Mouse (Mus musculus) yolk sac, embryonic 10.5 days (tissue): ENCODE results near the gene Phyh.
"Not testable (repeated sequence)": the region's sequence is repeated elsewhere in the genome, so short reads cannot be mapped to it uniquely, and the experiment has no call there.

Source experiments
- DNase-seq: peaks from one replicate; pipeline ENCODE4 v3.0.0-alpha.2; 2017; ENCODE audit warnings: low spot score

Phyh gene

DNA sequence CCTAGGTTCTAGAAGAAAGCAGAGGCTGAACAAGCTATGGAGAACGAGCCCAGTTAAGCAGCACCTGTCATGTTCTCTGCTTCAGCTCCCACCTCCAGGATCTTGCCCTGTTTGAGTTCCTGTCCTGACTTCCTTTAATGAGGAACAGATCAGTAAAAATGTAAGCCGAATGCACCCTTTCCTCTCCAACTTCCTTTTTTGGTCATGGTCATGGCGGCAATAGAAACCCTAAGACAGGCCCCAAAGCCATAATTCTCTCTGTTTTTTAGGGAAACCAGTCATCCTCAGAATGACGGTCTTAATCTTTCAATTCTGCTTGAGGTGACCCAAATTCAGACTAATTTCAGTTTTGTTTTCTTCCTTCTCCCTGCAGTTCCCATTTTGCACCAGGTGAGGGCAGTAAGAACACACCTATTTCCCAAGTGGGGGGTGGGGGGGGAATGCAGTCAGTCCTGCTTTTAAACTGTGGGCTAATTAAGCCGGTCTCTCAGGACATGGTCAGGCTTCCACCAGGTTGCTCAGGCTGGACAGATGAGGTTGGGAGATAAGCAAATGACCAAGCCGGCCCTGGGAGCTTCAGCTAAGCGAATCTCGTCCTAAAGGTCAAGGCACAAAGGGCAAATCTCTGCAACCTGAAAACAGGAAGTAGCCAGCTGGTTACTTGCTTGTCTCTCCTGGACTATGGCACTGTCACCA lies 1.3 kb upstream of the Phyh start:
- peak; percentile 90 for DNase-seq

GRCm38 (mm10) chr2:4921019-4921418 lies 2.2 kb downstream of the Phyh start:
- DNase-seq: no peak

GRCm38 (mm10) chr2:4922476-4923164 lies 3.8 kb downstream of the Phyh start:
- DNase-seq: peak; percentile 85

DNA sequence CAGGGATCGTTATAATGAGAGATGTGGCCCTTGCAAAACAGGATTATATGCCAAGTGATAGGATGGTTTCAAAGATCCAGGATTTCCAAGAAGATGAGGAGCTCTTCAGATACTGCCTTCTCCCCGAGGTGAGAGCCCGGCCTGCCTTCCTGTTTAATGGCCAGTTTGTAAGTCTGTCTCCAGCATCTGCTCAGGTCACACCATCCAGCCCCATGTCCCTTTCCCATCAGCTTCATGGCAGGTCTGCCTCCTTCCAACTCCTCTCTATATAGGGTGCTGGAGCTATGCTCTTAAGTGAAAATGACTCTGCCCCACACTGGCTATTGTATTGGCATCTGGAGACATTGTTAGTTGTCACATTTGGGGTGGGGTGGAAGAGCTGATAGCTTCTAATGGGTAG lies 8.6 kb downstream of the Phyh start:
- DNase-seq: no peak

DNA sequence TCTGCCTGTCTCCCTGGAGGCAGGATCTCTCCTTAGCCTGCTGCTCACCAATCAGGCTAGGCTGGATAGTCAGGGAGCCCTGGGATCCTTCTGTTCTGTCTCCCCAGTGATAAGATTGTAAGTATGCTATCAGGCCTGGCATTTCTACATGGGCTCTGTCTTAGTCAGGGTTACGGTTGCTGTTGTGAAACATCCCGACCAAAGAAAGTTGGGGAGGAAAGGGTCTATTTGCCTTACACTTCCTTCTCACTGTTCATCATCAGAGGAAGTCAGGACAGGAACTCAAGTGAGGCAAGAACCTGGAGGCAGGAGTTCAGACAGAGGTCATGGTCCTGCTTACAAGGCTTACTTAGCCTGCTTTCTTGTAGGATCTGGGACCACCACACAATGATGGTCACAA lies 10.4 kb downstream of the Phyh start:
- no peak for DNase-seq

GRCm38 (mm10) chr2:4934516-4934915 lies 15.7 kb downstream of the Phyh start:
- no peak for DNase-seq

GRCm38 (mm10) chr2:4937931-4938330 lies 19.1 kb downstream of the Phyh start:
- no peak for DNase-seq

DNA sequence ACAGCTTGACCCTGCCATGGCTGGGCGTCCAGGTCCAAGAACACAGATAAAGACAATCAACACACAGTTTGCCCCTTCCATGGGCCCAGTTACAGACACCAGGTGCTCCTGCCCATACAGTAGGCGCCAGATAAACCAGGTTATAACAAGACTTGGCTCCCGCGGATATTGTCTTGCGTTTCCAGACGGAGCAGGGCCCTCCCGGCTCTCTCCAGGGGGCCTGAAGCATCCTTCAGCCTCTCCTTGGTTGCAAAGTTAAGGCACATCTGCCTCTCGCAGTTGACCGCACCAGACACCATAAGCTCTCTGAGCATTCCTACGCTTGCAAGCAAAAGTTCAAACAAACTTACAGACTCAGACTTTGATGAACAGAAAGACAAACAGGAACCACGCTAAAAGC lies 22.0 kb downstream of the Phyh start:
- no peak for DNase-seq

DNA sequence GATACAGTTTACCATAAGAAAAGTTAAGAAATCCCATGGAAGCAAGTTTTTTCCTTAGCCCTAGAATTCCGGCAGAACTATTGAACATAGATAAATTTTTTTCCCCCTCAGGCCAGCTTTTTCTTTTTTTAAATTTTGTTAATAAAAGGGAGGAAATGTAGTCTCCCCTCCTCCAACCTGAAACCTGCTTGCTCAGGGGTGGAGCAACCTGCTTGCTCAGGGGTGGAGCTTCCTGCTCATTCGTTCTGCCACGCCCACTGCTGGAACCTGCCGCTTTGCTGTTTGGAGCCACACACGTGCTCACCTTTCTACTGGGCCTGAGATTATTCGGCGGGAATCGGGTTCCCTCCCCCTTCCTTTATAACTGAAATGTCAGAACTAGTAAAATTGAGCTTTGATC lies 30.9 kb downstream of the Phyh start:
- not testable (repeated sequence) for DNase-seq

- no peak for DNase-seq
These were observed 32.2 kb downstream of the Phyh start for GRCm38 (mm10) chr2:4950986-4951385.

DNA sequence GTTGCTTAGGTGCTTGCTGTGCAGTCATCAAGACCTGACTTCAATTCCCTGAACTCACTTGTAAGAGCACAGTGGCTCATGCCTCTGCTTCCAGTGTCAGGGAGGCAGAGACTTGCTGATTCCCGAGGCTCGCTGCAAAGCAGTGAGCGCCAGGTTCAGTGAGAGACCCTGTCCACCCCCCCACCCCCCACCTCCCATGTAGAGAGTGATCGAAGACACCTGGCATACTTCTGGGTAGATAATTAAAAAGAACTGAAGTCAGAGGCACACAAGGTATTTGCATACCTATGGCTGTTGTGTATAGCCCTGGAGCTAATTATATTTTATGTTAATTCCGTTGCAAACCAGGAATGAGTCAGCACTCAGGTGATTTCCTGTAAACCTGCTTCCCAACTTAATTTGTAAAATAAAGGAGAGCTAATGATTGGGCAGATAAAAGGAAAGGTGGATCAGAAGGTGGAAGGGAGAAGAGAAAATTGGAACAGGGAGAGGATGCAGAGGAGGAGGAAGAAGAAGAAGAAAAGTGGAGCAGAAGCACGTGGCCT lies 35.5 kb downstream of the Phyh start:
- no peak for DNase-seq

GRCm38 (mm10) chr2:4958039-4958438 lies 39.2 kb downstream of the Phyh start:
- DNase-seq: no peak

- no peak for DNase-seq
These were observed 49.0 kb downstream of the Phyh start for GRCm38 (mm10) chr2:4967806-4968205.

DNA sequence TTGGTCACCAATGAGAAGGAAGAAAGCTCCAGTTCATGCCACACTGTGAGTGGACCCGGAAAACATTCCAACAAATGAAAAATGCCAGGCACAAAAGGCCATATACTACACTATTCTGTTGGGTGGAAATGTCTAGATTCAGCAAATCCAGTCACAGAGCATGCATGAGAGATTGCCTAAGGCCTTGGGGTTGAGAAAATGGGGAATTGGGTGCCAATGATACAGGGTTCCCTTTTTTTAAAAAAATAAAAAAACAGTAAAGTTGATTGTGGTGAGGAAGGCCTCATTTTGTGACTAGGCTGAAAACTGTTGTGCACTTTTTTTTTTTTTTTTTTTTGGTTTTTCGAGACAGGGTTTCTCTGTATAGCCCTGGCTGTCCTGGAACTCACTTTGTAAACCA lies 50.3 kb downstream of the Phyh start:
- DNase-seq: no peak

DNA sequence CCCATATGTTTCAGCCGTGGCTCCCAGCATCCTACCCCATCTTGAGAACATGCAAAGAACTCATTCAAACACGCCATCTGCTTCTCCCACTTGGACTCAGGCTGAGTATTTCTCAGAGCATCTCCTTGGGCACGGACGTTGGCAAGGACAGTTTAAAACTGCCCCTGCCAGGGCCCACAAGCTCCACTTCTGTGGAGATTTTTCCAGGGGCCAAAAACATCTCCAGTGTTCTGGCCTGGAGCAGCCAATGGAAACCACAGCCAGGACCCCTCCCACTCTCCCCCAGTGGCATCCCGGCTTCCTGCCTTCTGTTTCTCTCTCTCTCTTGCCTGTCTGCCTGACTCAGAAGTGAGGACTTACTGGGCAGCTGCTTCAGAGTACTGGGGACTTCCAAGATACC lies 57.0 kb downstream of the Phyh start, which contains the start of gene Ucma:
TSS of gene Ucma (plus strand) at position 316 of the 400 bp plus-strand sequence.
- DNase-seq: no peak

- no peak for DNase-seq
These were observed 59.3 kb downstream of the Phyh start for GRCm38 (mm10) chr2:4978091-4978490.

GRCm38 (mm10) chr2:4983987-4984386 lies 65.2 kb downstream of the Phyh start:
- DNase-seq: no peak

DNA sequence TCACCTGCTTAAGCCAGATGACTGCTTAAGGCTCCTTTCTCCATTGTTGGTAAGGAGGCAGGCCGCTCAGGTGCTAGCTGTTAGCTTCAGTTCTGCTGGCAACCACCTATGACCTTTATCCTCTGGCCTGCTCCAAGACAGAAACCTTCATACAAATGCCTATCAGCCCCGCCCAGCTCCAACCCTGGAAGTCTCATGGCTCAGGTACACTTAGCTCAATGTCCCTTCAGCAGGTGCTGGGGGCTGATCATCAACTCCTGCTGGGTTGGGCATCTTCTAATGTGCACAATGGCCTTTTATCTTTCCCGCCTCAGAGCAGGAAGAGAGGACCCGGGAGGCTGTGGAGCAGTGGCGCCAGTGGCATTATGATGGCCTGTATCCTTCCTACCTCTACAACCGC lies 66.2 kb downstream of the Phyh start:
- peak; percentile 45 for DNase-seq

GRCm38 (mm10) chr2:4986798-4987197 lies 68.0 kb downstream of the Phyh start:
- no peak for DNase-seq

DNA sequence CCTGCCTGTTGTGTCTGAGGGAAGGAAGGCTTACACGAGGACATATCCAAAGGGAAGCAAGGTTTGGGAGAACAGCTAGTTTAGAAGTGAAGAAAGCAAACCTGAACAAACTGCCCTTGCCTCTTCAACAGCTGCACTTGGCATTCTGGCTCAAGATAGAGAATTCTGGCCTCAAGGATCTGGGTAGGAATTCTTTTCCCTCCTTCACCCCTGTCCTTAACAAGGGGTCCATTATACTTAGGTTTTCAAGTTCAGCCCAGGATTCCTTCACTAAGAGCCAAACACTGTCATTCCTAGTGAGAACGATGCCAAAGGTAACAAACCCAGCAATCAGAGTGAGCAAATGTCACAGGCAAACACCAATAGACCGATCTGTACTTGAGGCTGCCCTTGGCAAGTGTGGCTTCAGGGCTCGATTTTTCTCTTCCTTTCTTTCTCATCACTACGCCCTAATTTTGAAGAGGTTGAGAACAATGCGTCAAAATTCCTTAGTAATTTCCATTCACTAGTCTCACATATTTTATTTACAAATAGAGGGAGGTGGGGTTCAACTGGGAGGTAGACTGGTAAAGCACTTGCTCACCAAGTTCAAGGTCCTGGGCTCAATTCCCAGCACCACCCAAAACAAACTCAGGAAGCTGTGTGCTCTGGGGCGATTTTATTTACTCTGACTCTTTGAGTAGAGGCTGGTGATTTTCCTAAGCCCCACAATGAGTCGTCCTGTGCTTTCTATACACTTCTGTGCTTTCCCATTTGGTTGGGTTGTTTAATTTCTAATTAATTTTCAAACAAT lies 68.8 kb downstream of the Phyh start:
- DNase-seq: no peak
